Mouse (Mus musculus) gastrocnemius, adult 2 months (tissue): ENCODE measurements around the gene Ambra1. TPM values are rescaled to one million over a fixed set of nuclear protein-coding genes. Genes with fewer than 3 reads are reported as not detected.

Experiments
- DNase-seq: peaks from one replicate; pipeline ENCODE4 v3.0.0; 2022
- H3K27ac ChIP-seq: fragments of 200-600 bp; 2 replicates; pipeline ENCODE4 v1.8.1; 2022; ENCODE audit warnings: mild to moderate bottlenecking
- H3K4me3 ChIP-seq: fragments of 200-600 bp; 2 replicates; pipeline ENCODE4 v1.8.1; 2022; ENCODE audit warnings: mild to moderate bottlenecking, moderate library complexity
- CTCF ChIP-seq: fragments of 200-600 bp; IDR thresholded peaks from 2 replicates; pipeline ENCODE4 v1.8.1; 2022; ENCODE audit warnings: antibody characterized with exemption, mild to moderate bottlenecking, moderate library complexity
- intact Hi-C: fragments of 180-260 bp; cut with DNase I; formaldehyde crosslinking; loops from one replicate; pipeline ENCODE4 v1.15.1; 2025
- microRNA-seq: library from miRNA; unstranded; fragments of <30 nt; microRNA quantifications from one replicate; pipeline ENCODE4 v1.2.0, GENCODE M21; 2021
- total RNA-seq, 2 experiments: library from RNA; stranded (reverse); gene quantifications; 2 replicates each; pipeline ENCODE4 v1.2.3; 2021

Ambra1 gene
- total RNA-seq, 2 experiments from 2014 or later: 16.7 to 18.1 TPM

GRCm38 (mm10) chr2:91967962-91968361 is 238.0 kb downstream of the Ambra1 start:
- intact Hi-C loops: no loop called here
- peak; percentile 54 for DNase-seq
- no peak overlapping the region for H3K4me3 ChIP-seq
- H3K27ac ChIP-seq: peak overlapping the region; percentile 85
- TF ChIP-seq CTCF: no peak

Small RNA genes lying within 50 kb of the gene (microRNA-seq; reads per million reads assigned to microRNA genes)
- gene Mir6999: not detected

Other genes with a start within 250 kb of the Ambra1 start
- 10 to 100 TPM; 30.0 to 33.1 TPM for gene Ckap5, start 203.4 kb upstream of the Ambra1 start, total RNA-seq
- gene F2, start 93.7 kb upstream of the Ambra1 start, total RNA-seq: under 1 TPM; 0.11 to 0.13 TPM
- 1 to 10 TPM; 2.5 to 3.1 TPM for gene Zfp408, start 80.3 kb upstream of the Ambra1 start, total RNA-seq
- 1 to 10 TPM; 5.0 to 8.2 TPM for gene Arhgap1, start 80.3 kb upstream of the Ambra1 start, total RNA-seq
- 10 to 100 TPM; 32.2 to 36.2 TPM for gene Atg13, start 19.6 kb upstream of the Ambra1 start, total RNA-seq
- gene Harbi1, start 19.3 kb upstream of the Ambra1 start, total RNA-seq: 1 to 10 TPM; 4.9 to 5.6 TPM
- not detected for gene Chrm4, start 197.1 kb downstream of the Ambra1 start, total RNA-seq
- under 1 TPM; 0.51 to 0.92 TPM for gene Mdk, start 202.2 kb downstream of the Ambra1 start, total RNA-seq
- gene Gm9821, start 215.6 kb downstream of the Ambra1 start, total RNA-seq: not detected
- gene Dgkz, start 245.7 kb downstream of the Ambra1 start, total RNA-seq: 10 to 100 TPM; 33.7 to 37.5 TPM